Mouse (Mus musculus): Measurements from ENCODE around the gene Gpr21. TPM values are rescaled to one million over a fixed set of nuclear protein-coding genes. Genes with fewer than 3 reads are reported as not detected.
"Not testable (repeated sequence)": the region's sequence is repeated elsewhere in the genome, so short reads cannot be mapped to it uniquely, and the experiment has no call there.

Gpr21 gene
- total RNA-seq (2021): 1 to 10 TPM; 3.4 to 4.9 TPM
- long read RNA-seq, experiment 1: 0 reads
- long read RNA-seq, experiment 2, partial matches to known transcripts: 0 of 2 reads
- long read RNA-seq, experiment 2, other reads (novel, unspliced or antisense): 0 of 2 reads

DNA sequence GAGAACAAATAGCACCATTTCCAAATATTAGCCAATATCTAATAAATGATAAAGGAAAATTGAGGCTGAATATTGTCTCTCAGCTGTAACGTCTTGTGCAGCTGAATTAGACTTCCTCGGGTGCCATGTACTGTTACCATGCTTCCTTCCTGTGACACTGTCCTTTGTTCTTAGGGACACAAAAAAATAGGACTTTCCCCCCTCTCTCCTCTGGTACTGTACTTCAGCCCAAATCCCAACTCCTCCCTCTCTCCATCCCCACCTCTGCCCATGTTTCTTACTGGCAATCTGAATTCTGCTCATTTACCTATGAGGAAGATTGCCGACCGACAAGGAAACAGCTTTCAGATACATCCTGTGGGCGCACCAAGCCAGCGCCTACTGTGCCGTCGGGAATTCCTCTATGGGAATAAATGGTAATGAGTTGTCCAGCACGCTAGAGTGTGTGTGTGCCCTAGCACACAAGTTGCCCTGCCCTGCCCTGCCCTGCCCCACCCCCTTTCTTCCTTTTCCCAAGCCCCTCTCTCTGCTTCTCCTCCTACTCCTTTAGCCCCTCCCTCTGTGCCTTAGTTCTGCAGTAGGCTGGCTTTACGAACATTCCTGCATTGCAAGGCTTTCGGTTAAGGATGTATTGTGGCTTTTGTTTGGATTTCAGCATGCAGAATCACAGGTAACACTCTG, at the start of gene Gpr21:
TSS of gene Gpr21 (plus strand) at position 303 of the 681 bp plus-strand sequence.
- DNase-seq (ENCODE audit: low spot score in 2 of 2): no peak

DNA sequence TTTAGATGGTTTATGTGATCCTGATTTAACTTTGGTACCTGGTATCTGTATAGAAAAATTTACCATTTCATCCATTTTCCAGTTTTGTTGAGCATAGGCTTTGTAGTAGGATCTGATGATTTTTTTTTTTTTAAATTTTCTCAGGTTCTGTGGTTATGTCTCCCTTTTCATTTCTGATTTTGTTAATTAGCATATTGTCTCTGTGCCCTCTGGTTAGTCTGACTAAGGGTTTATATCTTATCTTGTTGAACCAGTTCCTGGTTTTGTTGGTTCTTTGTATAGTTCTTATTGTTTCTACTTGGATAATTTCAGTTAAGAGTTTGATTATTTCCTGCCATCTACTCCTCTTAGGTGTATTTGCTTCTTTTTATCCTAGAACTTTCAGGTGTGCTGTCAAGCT, 36.6 kb upstream of the Gpr21 start:
- no peak for DNase-seq (ENCODE audit: low spot score in 2 of 2)

DNA sequence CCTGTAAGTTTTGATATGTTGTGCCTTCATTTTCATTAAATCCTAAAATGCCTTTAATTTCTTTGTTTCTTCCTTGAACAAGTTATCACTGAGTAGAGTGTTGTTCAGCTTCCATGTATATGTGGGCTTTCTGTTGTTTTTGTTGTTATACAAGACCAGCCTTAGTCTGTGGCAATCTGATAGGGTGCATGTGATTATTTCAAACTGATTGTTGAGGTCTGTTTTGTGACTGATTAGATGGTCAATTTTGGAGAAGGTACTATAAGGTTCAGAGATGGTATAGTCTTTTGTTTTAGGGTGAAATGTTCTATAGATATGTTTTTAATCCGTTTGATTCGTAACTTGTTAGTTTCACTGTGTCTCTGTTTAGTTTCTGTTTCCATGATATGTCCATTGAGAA, 36.1 kb upstream of the Gpr21 start:
- DNase-seq (ENCODE audit: low spot score in 2 of 2): no peak

DNA sequence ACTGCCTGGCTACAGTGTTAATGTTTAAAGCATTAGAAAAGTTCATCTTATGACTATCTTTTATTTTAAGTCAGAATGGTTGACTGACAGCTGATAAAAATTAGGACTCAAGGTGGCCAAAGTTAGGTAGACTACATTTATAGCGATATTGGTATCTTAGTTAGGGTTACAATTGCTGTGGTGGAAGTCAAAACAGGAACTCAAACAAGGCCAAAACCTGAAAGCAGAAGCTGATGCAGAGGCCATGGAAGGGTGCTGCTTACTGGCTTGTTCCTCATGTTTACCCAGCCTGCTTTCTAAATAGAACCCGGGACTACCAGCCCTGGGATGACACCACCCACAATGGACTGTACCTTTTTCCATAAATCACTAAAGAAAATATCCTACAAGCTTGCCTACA, 32.0 kb upstream of the Gpr21 start:
- no peak for DNase-seq (ENCODE audit: low spot score in 2 of 2)

DNA sequence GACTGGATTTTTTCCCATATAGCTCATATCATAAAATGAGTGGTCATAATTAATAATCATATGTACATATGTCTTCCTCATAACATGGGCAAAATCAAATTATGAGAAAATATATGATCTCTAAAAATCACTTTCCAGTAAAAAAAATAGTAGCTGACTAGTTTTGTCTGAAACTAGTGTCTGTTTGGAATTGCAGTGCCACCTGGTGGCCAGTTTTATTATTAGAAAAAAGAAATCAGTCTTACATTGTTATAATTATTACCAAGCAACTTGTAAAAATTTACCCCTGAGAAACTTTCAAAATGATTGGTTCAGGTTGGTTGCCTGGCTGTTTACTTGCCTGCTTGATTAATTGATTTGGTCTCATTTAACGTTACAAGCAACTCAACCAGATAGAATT, 30.8 kb upstream of the Gpr21 start:
- DNase-seq (ENCODE audit: low spot score in 2 of 2): peak in 1 of 2 experiments; percentile 70

DNA sequence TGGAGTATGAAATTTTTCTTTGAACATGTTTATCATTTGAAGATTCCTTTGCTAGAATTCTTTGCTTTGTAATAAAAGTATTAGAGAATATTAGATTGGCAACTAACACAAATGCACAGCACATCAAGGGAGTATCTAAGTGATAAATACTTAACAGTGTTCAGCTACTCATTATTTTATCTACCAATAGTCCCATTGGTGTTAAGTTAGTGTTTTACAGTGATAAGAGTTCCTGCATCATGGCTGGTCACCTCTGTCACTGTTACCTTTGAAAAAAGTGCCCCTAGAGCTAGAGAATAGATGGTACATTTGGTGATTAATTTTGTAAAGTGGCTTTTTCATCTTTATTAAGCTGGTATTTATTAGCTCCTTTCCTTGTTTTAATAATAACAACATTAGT, 29.7 kb upstream of the Gpr21 start:
- DNase-seq (ENCODE audit: low spot score in 2 of 2): no peak

DNA sequence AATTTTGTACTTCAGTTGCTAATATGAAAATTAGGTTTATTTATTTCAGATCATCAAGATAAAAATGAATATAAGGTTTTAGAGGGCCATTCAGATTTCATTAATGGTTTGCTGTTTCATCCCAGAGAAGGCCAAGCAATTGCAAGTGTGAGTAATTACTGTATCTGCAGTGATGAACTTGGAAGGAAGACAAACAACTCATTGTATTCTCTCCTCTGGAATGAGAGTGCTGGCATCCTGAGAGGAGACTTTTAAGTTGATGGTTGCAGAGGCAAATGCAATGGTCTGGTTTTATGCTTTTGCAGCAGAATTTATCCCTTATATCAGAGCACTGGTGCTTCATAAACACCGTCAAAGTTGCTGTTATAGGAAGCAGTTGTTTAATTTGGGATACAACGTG, 27.2 kb upstream of the Gpr21 start:
- DNase-seq (ENCODE audit: low spot score in 2 of 2): no peak

DNA sequence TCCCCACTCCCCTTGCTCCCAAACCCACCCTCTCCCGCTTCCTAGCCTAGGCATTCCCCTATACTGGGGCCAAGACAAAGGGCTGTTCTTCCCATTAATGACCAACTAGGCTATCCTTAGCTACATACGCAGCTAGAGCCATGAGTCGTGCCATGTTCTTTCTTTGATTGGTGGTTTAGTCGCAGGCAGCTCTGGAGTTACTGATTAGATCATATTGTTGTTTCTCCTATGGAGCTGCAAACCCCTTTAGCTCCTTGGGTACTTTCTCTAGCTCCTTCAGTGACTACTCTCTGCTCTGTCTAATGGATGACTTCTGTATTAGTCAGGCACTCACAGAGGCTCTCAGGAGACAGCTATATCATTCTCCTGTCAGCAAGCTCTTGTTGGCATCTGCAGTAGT, 18.8 kb upstream of the Gpr21 start:
- no peak for DNase-seq (ENCODE audit: low spot score in 2 of 2)

DNA sequence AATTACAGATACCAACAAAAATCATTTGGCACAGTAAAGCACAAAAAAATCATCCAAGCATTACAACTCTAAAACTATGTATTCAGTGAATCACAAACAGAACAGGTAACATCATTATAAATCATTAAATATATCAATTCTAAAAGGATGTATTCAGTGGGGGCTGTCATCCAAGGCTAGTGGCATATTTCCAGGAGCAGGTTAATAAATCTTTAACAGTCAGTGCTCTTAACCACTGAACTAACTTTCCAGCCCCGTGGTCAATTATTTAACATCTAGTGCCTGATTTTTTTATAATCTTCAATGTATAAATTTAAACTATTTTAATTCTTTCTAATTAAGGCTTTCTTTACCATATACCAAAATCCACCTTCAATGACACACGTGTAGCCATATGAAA, 10.3 kb upstream of the Gpr21 start:
- DNase-seq (ENCODE audit: low spot score in 2 of 2): not testable (repeated sequence)

DNA sequence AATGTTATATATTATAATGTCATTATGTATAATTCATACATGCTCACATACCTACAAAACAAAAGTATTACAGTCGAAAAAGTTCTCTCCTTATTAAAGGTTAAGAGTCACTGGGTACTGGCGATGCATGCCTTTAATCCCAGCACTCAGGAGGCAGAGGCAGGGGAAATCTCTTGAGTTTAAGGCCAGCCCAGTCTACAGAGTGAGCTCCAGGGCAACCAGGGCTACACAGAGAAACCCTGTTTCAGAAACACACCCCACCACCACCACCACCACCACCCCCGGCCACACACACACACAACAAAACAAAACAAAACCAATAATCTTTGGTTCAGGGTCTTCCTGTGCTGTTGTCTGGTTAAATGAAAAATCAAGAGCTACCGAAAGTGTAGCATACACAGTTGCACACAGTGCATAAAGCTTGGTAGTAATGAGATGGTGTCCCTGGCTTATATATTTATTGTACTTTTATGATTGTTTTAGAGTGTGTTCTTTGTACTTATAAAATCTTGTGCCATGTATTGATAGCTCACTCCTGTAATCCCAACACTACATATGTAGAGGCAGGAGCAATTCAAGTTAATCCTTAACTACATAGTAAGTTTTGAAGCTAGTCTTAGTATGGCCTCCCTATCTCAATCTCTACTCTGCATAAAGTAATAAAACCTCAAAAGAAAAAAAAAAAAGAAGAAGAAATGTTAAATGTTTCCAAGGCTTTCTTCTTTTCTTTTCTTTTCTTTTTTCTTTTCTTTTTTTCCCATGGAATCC, 4.8 kb upstream of the Gpr21 start:
- DNase-seq (ENCODE audit: low spot score in 2 of 2): no peak

DNA sequence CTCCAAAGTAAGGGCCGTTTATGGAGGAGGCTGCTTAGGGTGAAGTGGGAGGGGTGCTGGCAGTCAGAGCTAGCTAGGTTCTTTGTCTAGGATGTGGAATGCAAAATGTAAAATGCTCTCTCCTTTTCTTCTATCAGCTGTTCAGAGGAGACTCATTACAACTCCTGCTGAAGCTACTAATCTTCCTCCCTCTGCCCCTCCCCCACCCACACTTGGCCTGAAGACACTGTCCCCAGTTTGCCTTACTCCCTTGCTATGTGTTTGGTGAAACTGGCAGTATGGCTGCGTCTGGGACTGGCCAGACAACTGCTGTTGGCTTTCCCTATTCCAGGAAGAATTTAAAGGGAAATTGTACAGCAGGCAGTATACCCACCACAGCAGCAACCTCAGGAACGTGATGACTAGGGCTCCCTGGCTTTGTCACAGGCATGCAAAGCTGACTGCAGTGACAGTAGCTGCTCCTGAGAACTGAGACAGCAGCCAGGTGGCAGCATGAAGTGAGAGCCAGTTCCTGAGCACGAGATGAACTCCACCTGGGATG, 860 bp downstream of the Gpr21 start:
- DNase-seq (ENCODE audit: low spot score in 2 of 2): peak in 1 of 2 experiments; percentile 14

DNA sequence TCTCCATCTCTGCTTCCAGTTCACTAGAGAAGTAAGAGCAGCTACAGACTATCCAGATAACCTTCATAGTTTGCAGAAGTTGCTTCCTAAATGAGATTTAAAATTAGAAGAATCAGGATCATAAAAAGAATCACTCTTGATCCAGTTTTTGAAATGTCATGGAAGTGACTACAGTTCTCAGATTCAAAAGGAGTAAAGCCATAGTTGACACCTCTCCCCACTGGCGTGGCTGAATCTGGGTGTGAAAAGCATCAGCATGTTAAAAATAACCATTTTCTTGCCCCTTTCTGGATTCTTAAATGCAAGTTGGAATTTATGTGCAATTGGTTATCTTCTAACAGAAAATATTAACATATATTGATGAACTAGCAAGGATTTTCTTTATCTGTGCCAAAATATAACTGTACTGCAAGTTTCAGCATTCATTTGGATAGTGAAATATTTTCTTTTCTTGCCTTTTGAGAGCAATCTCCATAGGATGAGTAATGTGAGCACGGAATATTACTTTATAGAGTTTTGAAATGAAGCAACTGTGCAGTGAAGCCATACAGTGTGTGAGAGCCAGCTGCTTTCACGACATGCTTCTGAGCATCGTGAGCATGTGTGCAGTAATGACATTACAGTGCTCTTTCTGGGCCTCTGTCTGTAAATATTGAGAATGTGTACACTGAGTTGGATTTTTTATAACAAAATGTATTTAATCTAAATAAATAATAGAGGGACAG, 2.6 kb downstream of the Gpr21 start:
- no peak for DNase-seq (ENCODE audit: low spot score in 2 of 2)

DNA sequence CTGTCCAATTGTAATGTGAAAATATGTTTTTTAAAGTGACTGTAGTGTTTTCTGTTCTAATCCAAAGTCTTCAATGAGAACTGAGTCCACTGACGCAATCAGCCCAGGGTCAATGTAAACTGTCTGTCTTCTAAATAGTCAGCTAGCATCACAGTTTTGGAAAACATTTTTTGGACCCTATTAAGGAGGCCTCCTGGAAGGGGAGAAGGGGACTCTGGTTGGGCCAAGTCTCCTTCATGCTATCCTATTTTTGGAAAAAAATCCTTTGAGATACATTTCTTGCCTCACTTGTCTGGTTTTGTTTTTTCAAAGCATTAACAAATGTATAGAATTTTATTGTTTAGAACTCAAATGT, 3.1 kb downstream of the Gpr21 start:
- DNase-seq (ENCODE audit: low spot score in 2 of 2): no peak

DNA sequence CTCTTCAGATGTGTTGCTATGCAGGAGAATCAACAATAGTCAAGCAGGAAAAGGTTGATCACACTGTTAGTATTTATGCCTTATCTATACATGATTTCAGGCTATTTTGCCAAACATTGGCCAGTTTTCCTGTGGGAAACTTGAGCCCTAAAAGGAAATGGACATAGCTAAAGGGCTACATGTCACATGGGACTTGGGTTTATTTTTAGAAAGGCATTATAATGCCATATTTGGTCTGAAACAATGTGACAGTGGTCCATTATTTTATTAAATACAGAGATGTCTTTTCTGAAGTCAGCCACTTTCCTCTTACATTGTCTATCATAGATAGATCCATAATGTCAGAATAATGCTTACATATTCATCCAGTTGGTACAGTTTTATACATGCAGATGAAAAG, 11.5 kb downstream of the Gpr21 start:
- no peak for DNase-seq (ENCODE audit: low spot score in 2 of 2)

DNA sequence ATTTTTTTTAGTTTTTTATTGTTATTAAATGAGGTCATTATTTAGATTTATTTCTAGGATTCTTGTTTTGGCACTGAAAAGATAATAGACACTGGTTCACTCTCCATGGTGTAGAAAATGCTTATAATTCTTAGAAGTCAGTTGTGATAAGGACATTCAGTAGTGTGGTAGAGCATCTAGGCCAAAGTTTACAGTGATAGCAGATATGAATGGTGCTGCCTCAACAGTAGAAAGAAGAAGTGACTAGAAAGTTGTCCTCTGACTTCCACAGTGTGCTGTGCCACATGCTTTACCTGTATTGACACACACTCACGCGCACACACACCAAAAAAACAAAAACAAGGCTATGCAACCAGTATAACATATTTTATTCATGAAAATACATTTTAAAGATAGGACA, 13.3 kb downstream of the Gpr21 start:
- no peak for DNase-seq (ENCODE audit: low spot score in 2 of 2)

DNA sequence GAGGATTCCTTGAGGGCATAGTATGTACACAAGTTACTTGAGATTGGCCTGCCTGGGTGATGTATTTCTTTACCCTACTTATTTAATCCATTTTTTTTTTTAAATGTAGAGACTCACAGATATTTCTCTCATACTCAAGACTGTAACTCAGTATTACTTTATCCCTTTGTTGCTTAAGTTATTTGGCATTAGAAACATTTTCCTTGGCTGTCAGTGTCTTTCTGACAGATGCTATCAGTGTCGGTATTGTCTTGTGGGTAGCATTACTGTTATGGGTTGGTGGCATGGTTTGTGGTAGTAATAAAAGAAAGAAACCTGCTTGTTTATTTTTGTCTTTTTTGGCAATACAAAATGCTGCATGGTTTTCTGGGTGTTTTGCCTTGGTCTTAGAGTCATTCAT, 14.6 kb downstream of the Gpr21 start:
- DNase-seq (ENCODE audit: low spot score in 2 of 2): no peak

DNA sequence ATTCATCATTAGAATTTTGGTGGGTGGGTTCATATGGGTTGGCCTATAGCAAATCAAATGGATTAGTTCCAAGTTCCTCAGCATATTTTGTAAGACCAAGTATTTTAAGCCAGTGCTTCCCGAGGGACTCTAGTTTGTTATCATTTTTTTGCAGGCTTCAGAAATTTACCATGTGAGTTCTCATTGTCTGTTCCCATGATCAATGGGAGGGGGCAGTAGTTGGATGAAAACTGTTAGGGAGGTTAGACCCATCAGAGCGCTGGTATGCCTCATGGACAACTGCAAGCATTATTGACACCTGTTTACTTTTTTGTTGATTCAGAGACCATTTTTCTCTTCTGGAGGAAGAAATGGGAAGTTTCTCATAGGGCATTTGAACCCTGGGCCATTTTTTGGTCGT, 15.5 kb downstream of the Gpr21 start:
- no peak for DNase-seq (ENCODE audit: low spot score in 2 of 2)

DNA sequence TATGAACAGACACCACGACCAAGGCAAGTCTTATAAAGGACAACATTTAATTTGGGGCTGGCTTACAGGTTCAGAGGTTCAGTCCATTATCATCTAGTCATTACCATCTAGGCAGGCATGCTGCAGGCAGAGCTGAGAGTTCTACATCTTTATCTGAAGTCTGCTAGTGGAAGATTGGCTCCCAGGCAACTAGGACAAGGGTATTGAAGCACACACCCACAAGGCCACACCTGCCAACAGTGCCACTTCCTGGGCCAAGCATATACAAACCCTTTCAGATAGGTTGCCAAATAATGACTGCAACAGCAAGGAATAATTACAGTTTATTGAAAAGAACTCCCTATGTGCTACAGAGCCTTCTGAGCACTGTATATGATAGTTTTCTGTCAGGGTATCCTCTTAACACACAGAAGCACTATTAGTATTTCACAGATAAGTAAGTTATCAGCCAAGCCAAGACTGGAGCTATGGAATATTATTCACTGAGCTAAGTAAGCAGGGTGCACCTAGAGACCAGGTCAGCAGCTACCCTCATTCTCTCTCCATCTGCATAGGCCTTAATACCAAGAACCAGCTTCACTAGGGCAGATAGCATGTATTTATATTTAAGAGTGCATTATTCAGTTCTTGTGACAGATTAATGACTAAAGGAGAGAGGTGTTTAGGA, 33.3 kb downstream of the Gpr21 start:
- no peak for DNase-seq (ENCODE audit: low spot score in 2 of 2)

DNA sequence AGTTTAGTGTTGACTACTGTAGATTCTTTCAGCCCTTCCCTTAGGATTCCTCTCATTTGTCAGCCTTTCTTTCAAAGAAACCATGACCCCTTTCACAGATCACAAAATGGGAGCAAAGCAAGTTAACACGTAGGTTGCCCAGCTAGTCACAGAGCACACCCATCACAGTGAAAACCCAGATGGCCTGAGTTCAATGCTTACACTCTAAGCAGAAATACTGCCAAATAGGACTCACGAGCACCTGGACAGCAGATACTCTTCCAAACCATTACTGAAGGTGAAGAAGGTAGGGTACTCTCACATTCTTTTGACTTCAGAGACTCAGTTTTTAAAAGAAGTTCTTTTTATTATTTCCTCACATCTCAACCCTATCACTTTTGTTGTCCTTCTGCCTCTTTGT, 40.2 kb downstream of the Gpr21 start:
- no peak for DNase-seq (ENCODE audit: low spot score in 2 of 2)

DNA sequence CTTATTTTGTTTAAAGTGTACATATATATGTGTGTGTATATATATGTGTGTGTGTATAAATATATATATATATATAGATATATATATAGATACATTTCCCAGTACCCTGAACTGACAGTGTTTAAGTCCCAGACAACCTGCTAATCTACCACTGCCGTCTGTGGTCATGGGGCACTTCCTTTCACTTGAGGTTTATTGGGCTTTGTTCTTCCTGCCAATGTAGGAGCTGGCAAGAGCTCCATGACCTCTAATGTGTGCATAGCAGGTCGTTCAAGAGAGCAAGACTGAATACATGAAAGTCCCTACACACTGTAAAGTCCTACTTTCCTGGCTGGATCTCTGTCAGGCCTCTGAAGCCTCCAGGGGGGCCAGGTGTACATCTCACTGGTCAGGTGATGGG, 49.4 kb downstream of the Gpr21 start:
- no peak for DNase-seq (ENCODE audit: low spot score in 2 of 2)

DNA sequence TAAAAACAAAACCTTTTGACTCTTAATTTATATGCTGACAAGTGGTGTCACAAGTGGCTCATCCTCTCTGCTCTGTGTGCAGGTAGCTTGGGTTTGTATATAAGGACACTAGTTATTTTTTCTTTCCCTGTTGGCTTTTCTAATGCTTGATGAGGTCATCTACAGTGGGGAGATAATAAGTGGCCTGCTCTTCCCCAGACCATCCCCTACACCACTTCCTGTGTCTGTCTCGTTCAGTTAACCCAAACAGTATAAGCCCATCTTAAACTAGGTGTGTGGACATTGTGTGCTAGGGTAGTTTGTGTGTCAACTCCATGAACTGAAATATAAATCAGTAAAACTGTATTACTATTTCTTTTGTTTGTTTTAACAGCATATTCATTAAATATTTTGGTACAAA, 49.9 kb downstream of the Gpr21 start:
- DNase-seq (ENCODE audit: low spot score in 2 of 2): no peak

All from layer of hippocampus, postnatal 14 days (tissue).